Mouse (Mus musculus) lung, postnatal 0 days (tissue): ENCODE data around the gene Zeb2. TPM values are rescaled to one million over a fixed set of nuclear protein-coding genes. Genes with fewer than 3 reads are reported as not detected.

Experiments used
- ATAC-seq: fragments of 200-750 bp; cut with Nextera tagmentation; 2 replicates; pipeline ENCODE4 v1.8.0; 2017; ENCODE audit warnings: moderate library complexity
- DNase-seq: peaks from one replicate; pipeline ENCODE4 v3.0.0-alpha.2; 2016; ENCODE audit warnings: low spot score
- H3K27ac ChIP-seq: fragments of 300-500 bp; sonication (generic); 2 replicates; pipeline ENCODE4 v1.5.1; 2014; ENCODE audit warnings: antibody characterized with exemption, mild to moderate bottlenecking, low read length, mixed read lengths
- H3K27me3 ChIP-seq: fragments of 300-500 bp; sonication (generic); replicated peaks from 2 replicates; pipeline ENCODE4 v1.6.1; 2014; ENCODE audit warnings: low read length, mixed read lengths; ENCODE audit not compliant: insufficient read depth
- H3K36me3 ChIP-seq: fragments of 300-500 bp; sonication (generic); 2 replicates; pipeline ENCODE4 v1.6.1; 2014; ENCODE audit warnings: low read length, mixed read lengths; ENCODE audit not compliant: insufficient read depth
- H3K4me1 ChIP-seq: fragments of 300-500 bp; sonication (generic); 2 replicates; pipeline ENCODE4 v1.6.1; 2014; ENCODE audit warnings: antibody characterized with exemption, low read depth, low read length, mixed read lengths; ENCODE audit not compliant: insufficient read depth
- H3K4me2 ChIP-seq: fragments of 300-500 bp; sonication (generic); replicated peaks from 2 replicates; pipeline ENCODE4 v1.6.1; 2014; ENCODE audit warnings: low read depth, mild to moderate bottlenecking, low read length, moderate library complexity, mixed read lengths
- H3K4me3 ChIP-seq: fragments of 300-500 bp; sonication (generic); 2 replicates; pipeline ENCODE4 v1.5.1; 2014; ENCODE audit warnings: low read depth, low read length
- H3K9ac ChIP-seq: fragments of 300-500 bp; sonication (generic); replicated peaks from 2 replicates; pipeline ENCODE4 v1.6.1; 2014; ENCODE audit warnings: low read depth, mild to moderate bottlenecking
- H3K9me3 ChIP-seq: fragments of 300-500 bp; sonication (generic); 2 replicates; pipeline ENCODE4 v1.6.1; 2016; ENCODE audit warnings: low read length, mixed read lengths
- CTCF ChIP-seq: IDR thresholded peaks from 2 replicates; pipeline ENCODE4 v1.5.1; 2016; ENCODE audit warnings: antibody characterized with exemption, mild to moderate bottlenecking
- EP300 ChIP-seq: IDR thresholded peaks from 2 replicates; pipeline ENCODE4 v1.6.1; 2016; ENCODE audit warnings: antibody characterized with exemption, mild to moderate bottlenecking, control low read depth
- WGBS: fragments of 180-500 bp; shearing (Covaris S2); extraction: QIAGEN DNeasy Blood & Tissue Kit; methylation state at CpG from one replicate; pipeline ENCODE4 v1.1.7; 2014; 5-methylcytosine and 5-hydroxymethylcytosine counted together
- polyA plus RNA-seq: library from polyadenylated mRNA; unstranded; fragments of >200 nt; fragmentation: Nextera tagmentation; extraction: Ambion mirVana; gene quantifications from 2 replicates; pipeline ENCODE4 v1.2.1, GENCODE M21; 2015

The Zeb2 gene
- polyA plus RNA-seq, 1 experiment from 2014 or later, result 36.4 TPM

DNA sequence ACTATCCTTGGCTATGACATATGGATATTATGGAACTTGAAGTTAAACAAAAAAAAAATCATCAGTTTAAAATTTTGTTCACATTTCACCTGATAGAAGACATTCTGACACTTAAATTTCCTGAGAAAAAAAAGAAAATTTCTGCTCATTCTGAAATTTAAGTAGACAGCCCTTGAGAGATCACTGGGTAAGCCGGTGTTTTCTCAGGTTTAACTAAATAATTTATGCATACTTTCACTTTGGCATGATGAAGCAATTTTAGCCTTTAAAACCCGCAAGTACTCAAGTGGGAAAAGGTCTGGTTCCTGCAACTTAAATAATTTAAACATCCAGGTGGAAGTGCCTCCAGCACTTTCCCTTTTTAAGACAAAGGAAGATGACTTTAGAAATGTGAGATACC is 65.9 kb downstream of the Zeb2 start:
- Histone ChIP-seq H3K4me3 (no peak overlapping the region), H3K27ac (no peak overlapping the region), H3K4me2 (no peak overlapping the region), H3K36me3 (no peaks in the 10 kb centered on the region), H3K9me3 (no peaks in the 10 kb centered on the region), H3K27me3 (no peaks in the 10 kb centered on the region), H3K4me1 (peaks cover 5% of the 10 kb centered on the region; the same call in 1 of the 2 replicates), H3K9ac (no peak overlapping the region)
- TF ChIP-seq EP300 (no peak), CTCF (no peak)
- ATAC-seq (no peak), DNase-seq (no peak)
- WGBS, result 42% methylated on average over 2 of the region's 2 CpGs

DNA sequence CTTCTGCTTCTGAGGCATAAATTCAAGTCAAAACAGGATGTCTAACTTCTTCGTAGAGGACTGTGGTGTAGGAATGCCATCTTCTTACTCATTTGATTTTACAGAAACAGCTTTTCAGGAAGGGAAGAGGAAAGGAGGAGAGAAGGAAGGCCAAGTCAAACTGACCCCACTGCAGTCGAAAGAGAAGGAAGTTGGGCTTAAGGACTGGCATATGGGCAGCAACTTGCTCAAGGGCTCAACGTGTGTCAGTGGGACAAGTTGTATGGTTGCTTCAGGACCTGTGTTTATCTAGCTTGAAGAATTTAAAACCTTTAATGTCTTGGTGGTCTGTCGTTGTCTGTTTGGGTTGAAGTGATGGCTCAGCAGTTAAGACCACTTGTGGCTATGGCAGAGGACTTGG is 67.3 kb downstream of the Zeb2 start:
- no peak for DNase-seq
- Histone ChIP-seq H3K27me3 (no peaks in the 10 kb centered on the region), H3K9ac (no peak overlapping the region), H3K4me1 (peaks cover 5% of the 10 kb centered on the region; the same call in 1 of the 2 replicates), H3K36me3 (no peaks in the 10 kb centered on the region), H3K27ac (no peak overlapping the region), H3K4me3 (no peak overlapping the region), H3K9me3 (no peaks in the 10 kb centered on the region), H3K4me2 (no peak overlapping the region)
- 50% methylated on average over 4 of the region's 4 CpGs for WGBS
- TF ChIP-seq EP300, result no peak
- no peak for ATAC-seq

DNA sequence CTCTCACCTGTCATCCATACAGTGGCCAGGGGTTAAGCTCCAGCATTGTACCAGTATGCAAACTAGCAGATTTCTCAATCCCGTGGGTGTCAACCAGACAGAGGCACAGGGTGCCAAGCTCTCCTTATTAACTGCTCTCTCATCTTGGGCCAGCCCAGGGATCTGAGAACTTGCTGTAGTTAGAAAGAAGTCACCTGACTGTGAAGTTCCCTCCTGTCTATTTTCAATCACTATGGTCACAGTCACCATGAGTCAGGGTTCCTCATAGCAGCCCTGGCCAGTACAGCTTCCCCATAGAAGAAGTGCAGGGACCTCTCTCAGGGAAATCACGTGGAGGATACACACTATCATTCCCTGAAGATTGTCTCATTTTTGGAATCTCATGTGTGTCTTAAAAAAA is 67.9 kb downstream of the Zeb2 start:
- WGBS, result 43% methylated on average over 2 of the region's 2 CpGs
- peak; percentile 69 for DNase-seq
- peak; percentile 61 for ATAC-seq
- no peaks in the 10 kb centered on the region for H3K36me3 ChIP-seq
- H3K9ac ChIP-seq, result no peak overlapping the region
- H3K4me1 ChIP-seq, result peaks cover 5% of the 10 kb centered on the region; the same call in 1 of the 2 replicates
- H3K27me3 ChIP-seq, result no peaks in the 10 kb centered on the region
- TF ChIP-seq CTCF, result no peak
- TF ChIP-seq EP300, result no peak
- H3K9me3 ChIP-seq, result no peaks in the 10 kb centered on the region
- no peak overlapping the region for H3K4me3 ChIP-seq
- no peak overlapping the region for H3K4me2 ChIP-seq
- H3K27ac ChIP-seq, result peak overlapping the region; percentile 40; the same call in 1 of the 2 replicates

DNA sequence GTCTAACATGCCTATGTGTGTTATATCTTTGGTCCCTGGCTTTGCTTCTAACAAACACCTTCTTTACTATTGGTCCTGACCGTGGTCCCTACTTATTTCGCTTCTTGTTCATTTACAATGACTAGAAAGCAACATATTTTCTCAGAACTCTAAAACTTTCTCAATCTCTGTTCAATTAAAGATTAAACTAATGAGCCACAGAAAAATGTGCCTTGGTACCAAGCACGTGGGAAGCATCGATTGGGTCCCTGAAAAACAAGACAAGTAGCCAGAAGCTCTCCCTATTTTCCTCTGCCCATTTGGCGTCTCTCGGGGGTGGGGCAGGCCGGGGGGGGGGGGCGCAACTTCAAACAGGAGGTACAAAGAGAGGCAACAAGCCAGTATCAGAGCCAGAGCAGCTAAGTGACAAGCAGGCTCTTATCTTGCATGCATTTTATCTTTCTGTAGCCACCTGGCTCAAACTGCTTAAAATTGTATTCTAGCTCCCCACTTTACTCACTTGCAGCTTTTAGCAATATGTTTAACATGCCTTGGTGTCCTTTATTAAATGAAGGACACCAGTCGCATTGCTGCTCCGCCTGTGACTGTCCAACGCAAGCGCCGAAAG is 76.4 kb downstream of the Zeb2 start:
- TF ChIP-seq CTCF (no peak), EP300 (no peak)
- no peak overlapping the region for H3K4me3 ChIP-seq
- 62% methylated on average over 13 of the region's 13 CpGs for WGBS
- ATAC-seq (no peak), DNase-seq (no peak)
- H3K4me1 ChIP-seq, result no peaks in the 10 kb centered on the region
- H3K27ac ChIP-seq, result no peak overlapping the region
- H3K36me3 ChIP-seq, result no peaks in the 10 kb centered on the region
- no peak overlapping the region for H3K9ac ChIP-seq
- no peaks in the 10 kb centered on the region for H3K27me3 ChIP-seq
- H3K4me2 ChIP-seq, result no peak overlapping the region
- H3K9me3 ChIP-seq, result no peaks in the 10 kb centered on the region

DNA sequence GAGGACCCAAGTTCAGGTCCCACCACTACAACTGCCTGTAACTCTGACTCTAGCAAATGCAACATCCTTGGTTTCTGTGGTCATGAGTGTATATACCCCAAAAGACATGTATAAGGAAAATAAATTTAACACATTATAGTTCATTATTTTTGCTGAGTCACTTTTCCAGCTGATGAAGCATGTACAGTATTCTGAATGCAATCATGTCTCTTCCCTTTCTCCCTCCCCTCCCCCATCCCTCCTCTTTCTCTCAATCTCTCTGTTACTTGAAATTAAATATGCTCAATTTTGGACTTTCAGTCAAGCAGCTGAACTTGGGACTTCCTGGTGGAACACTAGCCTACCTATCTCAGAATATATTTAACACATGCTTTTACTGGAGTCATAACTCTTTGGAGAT is 77.7 kb downstream of the Zeb2 start:
- no peaks in the 10 kb centered on the region for H3K36me3 ChIP-seq
- no peak overlapping the region for H3K27ac ChIP-seq
- ATAC-seq (no peak), DNase-seq (no peak)
- no peak for TF ChIP-seq CTCF
- TF ChIP-seq EP300, result no peak
- no peaks in the 10 kb centered on the region for H3K27me3 ChIP-seq
- no peak overlapping the region for H3K4me2 ChIP-seq
- H3K9ac ChIP-seq, result no peak overlapping the region
- H3K4me1 ChIP-seq, result no peaks in the 10 kb centered on the region
- no peaks in the 10 kb centered on the region for H3K9me3 ChIP-seq
- H3K4me3 ChIP-seq, result no peak overlapping the region

DNA sequence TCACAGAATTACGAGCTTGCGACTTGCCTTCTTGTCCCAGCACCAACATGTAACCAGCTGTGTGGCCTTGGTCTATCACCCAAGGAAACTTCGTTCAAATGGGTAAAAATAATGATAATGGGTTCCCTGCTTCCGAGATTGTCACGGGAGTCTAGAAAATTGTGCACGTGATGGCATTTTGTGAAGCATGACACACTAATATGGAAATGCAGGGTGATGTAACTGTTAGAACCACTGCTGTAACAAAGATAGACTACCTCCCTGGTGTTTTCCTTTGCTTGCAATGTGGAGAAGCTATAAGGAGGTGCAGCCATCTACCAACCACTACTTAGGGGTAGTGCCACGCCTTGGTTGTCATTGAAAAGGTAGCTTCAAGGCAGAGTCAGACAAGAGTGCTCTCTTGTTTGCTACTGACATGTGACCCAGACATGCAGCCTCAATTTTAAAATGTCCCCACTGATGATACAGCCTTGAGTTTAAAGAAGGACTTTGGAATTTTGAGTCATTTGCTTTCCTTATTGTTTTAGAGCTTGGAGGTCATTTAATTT is 89.0 kb downstream of the Zeb2 start:
- DNase-seq, result no peak
- no peaks in the 10 kb centered on the region for H3K36me3 ChIP-seq
- H3K9ac ChIP-seq, result no peak overlapping the region
- TF ChIP-seq CTCF, result no peak
- no peak for TF ChIP-seq EP300
- no peaks in the 10 kb centered on the region for H3K27me3 ChIP-seq
- 0 out of 2 replicates have a peak, but pooled peaks cover 3% of the 10 kb centered on the region for H3K4me1 ChIP-seq
- H3K27ac ChIP-seq, result no peak overlapping the region
- no peak overlapping the region for H3K4me2 ChIP-seq
- H3K4me3 ChIP-seq, result no peak overlapping the region
- no peak for ATAC-seq
- no peaks in the 10 kb centered on the region for H3K9me3 ChIP-seq
- WGBS, result 85% methylated on average over 7 of the region's 7 CpGs
